Mouse (Mus musculus) left cerebral cortex, adult 9 months (tissue): ENCODE results near the gene Col9a1.

Experiments used
- DNase-seq, 2 experiments: peaks; one replicate each; pipeline ENCODE4 v3.0.0; 2022; ENCODE audit warnings: low spot score in 2 of 2

Gene Col9a1

DNA sequence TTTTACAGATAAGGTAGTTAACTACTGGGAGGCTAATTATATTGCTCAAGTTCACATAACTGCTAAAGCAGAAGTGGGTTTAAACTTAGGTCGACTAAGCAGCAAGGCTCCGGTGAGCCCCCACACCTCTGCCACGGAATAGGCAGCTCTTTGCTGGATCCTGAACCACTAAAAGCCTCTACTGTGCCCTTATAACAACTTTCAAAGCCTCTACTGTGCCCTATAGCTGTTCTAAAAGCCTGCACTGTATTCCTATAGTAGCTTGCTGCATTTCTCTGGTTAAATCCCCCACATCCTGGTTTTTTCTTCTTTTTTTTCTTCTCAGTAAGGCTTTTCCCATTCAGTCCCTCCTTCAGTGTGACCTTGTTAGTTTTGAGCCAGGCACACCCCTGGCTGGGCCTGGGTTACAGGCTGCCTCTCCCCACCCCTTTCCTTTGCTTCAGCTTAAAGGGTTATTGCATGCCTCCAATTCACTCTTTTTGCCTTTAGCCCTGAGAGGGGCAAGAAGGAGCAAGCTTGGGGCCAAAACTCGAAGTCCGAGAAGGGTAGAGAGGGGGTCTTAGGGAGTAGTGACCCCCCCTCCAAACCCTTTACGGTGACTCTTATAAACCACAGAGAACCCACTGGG lies at the start of gene Col9a1:
TSS of gene Col9a1 (plus strand) at position 387 of the 628 bp plus-strand sequence.
- DNase-seq = no peak

DNA sequence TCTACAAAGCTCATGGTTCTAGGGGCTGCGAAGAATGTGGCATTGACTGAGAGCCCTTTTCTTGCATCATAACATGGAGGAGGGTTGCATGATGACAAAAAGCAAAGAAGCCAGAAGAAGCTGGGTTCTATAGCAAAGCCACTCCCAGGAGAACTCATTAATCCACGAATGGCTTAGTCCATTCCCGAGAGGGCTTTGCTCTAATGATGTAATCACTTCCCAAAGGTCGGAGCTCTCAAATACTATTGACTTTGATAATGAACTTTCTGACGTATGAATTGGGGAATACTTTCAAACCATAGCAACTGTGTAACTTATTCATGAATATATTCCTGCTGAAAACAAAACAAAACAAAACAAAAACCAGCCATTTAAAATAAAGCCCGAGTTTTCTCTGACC lies 49.5 kb upstream of the Col9a1 start:
- DNase-seq = no peak

DNA sequence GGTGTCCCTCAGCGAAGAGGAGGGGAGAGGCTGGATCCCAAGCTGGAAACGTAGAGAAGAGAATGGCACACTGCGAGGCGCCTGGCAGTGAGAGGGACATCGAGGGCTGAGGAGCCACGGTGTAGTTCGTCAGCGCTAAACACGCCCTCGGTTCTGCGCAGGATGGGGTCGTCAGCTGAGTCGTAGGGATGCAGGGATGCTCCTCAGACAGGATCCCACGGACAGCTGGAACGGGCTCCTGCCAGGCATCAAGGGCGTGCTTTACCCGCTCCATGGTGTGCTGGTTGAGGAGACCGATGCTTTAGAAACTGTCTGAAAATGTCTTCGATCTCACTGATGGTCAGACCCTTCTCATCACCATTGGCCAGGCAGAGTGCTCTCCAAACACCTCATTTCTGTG lies 43.6 kb upstream of the Col9a1 start:
- no peak for DNase-seq

DNA sequence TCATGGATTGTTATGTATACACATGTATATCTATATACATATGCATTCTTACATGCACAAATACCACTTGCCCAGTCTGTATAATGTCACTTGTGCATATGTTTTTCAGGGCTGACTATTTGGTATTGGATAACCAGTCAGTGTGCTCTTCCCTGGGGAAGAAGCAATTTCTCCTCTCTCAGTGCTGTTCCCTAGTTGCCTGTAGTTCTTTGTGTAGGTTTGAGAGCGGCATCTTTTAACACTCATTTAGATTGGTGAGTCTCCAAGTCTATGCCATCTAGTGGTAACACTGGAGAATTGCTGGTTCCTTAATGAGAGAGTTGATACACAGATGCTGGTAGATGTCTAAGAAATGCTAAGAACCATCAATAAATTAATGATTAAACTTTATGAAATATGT lies 42.6 kb upstream of the Col9a1 start:
- DNase-seq = no peak

DNA sequence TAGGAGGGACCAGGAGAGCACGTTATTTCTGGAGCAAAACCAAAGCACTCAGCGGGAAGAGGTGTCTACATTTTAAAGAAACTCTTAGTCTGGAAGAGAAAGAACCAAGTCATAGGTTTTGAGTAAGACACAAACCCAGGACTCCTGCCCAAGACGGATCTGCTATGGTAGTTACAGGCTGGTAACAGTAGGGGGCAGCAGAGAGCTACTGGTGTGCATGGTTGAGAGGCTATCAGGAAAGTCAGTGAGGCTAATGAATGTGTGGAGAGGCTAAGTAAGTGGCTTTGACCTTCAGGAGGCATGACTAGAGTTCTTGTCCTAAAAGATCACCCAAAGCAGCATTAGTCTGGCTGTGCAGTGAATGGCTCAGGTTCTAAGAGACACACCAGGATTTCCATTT lies 40.3 kb upstream of the Col9a1 start:
- peak in 1 of 2 experiments; percentile 73 for DNase-seq

DNA sequence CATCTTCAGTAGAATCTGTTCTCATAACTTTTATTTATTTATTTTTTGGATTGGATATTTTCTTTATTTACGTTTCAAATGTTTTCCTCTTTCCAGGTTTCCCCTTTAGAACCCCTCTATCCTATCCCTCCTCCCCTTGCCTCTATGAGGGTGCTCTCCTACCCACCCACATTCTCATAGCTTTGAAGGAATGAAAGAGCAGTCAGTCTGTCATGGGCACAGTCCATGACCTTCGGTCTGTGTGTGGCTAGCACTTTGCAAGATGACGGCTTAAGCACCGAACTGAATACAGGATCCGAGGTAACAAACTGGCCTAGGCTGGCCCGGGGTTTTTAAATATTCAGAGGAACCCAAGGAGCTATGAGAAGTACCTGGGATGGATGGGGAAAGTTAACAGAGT lies 36.9 kb upstream of the Col9a1 start:
- no peak for DNase-seq

DNA sequence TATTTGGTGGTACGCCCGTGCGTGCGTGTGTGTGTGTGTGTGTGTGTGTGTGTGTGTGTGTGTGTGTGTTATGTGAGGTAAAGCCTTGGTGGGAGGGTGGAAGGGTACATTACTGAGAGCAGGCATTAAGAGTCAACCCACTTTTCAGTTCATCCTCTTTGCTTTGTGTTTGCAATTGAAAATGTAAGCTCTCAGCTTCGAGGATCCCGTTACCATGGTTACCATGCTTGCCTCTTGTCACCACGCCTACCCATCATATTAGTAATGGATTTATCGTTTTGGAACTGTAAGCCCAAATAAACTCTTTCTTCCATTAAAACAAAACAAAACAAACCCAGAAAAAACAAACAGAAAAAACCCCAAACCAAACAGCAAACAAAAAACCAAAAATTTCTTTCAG lies 33.9 kb upstream of the Col9a1 start:
- no peak for DNase-seq

DNA sequence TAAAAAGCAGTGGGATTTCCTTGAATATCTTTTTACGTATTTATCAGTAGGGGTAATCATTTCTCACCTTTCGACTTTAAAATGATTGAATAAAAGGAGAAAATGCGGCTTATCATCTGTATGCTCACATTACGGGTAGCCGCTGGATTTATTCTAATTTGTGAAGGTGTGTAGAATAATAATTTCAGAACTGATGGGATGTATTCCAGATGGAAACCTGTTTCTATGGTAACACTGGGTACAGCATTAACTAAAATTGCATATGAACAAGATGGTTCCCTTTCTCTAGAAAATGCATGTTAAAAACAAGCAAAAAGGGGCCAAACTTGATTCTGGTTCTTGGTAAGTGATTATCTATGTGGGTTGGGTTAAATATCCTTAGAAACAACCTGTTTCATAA lies 19.7 kb upstream of the Col9a1 start:
- no peak for DNase-seq

DNA sequence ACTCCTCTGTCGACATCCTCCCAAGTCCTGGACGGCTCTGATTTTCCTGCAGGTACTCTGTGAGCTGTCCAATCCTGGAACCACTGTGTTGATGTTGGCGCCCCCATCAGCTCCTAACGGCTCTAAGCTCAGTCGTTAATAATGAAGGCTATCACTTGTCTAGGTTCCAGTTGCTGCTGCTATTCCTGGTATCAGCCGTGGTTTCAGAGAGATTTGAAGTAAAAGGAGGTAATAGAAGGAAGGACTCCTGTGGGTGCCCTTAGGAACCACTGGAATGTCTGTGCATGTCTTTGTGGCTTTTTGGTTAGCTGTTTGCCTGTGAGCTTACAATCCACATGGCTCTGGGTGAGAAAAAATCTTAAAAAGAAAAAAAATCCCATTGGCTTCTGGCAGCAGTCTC lies 8.0 kb upstream of the Col9a1 start:
- DNase-seq = no peak

DNA sequence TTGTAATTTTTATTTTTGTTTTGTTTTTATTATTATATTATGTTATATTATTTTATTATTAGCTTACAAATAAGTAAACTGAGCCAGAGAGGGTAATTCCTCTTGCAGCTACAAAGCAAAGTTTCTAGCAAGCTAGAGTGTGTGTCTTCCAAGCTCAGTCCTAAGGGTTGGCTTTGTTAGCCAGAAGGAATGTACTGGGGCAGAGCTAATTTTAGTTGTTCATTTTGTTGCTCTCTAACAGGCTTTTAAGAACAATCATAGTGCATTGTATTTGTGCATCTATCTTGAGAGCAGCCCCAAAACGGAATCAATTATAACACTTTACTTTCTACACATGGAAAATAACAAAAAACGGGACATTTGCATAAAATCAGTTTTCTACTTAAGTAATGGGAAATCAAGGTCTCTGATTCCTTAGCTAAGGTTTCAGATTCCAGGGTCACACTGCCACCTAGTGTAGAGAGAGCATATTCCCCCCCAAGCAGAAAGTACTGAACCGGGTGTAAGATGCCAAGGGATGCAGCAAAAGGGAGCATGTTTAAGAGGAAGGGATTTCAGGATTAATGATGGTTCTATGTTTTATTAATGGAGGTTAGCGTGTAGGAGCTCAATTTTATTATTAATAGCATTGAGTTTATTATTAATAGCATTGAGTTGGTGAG lies 6.1 kb upstream of the Col9a1 start:
- DNase-seq = peak; percentile 18 to 71

DNA sequence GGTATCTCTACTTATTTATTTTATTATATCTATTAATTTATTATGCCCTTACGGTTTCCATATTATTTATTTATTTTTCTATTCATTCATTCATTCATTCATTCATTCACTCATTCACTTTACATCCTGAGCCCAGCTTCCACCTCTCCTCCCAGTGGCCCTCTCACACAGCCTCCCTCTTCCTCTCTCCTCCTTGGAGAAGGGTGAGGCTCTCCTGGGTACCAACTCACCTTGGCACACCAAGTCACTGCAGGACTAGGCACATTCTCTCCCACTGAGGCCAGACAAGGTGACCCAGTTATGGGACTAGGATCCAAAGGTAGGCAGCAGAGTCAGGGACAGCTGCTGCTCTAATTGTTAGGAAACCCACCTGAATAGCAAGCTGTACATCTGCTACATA lies 5.5 kb upstream of the Col9a1 start:
- DNase-seq = no peak

DNA sequence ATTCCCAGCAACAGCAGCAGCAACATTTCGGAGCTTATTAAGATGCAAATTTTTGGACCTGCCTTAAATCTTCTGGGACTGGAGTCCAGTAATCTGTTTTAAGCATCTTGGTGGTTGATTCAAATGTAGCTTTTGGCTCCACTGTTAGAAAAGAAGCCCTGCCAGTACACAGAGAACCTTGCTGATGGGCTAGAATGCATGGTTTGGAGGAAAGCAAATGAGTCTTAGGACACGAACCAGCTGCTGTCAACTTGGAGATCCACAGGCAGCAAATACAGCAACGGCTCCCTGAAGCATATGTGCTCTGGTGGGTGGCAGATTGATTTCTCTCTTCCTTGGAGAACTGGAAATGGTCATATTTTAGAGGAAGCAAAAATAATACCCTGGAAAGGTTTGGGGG lies 4.8 kb upstream of the Col9a1 start:
- DNase-seq = no peak

DNA sequence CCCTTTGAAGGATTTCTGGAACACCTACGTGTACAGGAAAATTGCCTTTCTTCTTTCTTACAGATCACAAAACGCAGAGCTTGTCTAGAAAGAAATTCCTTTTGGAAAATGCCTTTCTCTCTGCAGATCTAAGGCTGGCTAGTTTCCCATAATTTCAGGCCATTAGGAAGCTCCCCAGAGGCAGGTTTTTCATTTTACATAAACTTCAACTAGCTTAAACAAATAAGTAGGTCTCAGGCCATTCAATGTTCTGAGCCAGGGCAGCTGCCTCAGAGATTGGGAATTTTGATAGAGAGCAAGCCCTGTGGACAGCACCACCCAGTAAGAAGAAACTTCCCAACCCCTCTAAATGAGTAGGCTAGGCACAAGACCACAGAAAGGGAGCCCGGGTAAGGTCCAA lies 1.6 kb upstream of the Col9a1 start:
- no peak for DNase-seq

DNA sequence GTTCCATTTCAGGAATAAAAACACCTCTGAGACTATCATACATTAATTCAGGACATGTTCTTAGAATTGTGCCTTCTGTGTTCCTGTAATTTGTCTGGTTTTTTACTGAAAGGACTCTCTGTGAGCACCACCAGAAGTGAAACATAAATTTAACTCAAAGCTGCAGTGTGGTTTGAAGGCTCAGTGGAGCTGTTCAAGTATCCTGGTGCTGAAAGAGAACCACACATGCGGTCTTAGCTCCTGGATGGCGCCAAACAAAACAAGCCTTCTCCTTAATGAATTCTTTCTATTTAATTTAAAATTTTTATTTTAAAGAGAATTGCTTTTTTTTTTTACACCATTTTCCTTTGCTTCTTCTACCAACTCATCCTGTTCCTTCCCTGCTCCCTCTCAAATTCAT lies 2.4 kb downstream of the Col9a1 start:
- DNase-seq = no peak

DNA sequence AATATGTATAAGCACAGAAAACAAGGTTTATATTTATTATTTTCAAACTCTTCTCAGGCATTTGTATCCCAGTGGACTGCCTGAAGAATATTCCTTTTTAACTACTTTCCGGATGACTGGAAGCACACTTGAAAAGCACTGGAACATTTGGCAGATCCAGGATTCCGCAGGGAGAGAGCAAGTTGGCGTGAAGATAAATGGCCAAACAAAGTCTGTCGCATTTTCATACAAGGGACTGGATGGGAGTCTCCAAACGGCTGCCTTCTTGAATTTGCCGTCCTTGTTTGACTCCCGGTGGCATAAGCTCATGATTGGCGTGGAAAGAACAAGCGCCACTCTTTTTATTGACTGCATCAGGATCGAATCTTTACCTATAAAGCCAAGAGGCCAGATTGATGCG lies 7.6 kb downstream of the Col9a1 start:
- peak in 1 of 2 experiments; percentile 10 for DNase-seq

DNA sequence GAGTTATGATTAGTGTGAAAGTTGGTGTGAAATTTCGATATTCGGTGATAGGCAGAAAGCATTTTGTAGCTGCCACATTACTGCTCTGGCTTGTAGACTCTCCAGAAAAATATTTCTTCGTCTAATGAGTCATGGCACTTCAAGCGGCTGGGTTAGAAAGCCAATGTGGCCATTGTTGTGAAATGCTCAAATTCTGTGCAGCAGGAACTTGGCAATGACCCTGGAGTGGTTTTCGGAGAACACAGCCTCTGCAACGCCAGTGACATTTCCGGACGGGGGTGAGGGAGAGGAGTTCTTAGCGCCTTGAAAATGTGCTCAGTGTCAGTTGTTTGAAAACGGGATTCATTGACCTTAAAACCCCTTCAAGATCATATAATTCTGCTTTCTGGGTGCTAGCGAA lies 9.6 kb downstream of the Col9a1 start:
- DNase-seq = no peak

DNA sequence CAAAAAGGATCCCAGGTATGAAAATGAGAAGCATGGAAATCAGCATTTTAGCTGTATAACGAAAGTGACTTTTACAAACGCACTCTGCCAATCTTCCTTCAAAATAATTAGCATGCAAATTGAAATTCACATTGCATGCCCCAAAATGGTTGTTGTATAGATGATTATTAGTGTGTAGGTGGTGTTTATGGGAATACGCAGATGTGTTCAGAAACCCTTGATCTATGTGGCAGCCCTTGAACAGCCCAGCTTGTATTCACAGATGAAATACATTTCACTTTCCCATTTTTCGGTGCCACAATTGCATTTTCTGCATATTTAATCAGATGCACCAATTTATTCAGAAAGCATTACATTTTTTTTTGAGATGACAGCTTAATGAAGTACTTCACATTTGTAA lies 14.3 kb downstream of the Col9a1 start:
- DNase-seq = no peak

DNA sequence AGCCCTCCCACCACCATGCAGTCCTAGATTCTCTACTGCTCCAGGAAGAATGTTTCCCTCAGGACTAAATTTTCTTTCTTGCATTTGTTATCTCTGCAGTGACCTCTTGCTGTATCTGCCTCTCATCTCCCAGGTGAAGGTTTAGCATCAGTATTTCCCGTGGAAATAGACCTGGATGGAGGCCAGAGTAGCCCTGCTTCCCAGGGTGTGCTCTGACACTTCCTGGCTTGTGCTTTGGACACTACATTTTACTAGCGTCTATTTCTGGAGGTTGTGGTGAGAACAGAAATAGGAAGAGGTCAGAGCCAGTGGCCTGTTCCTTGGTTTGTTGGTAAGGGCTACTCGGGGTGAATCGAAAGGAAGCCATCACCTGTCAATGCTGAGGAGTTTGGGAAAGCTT lies 16.7 kb downstream of the Col9a1 start:
- no peak for DNase-seq

DNA sequence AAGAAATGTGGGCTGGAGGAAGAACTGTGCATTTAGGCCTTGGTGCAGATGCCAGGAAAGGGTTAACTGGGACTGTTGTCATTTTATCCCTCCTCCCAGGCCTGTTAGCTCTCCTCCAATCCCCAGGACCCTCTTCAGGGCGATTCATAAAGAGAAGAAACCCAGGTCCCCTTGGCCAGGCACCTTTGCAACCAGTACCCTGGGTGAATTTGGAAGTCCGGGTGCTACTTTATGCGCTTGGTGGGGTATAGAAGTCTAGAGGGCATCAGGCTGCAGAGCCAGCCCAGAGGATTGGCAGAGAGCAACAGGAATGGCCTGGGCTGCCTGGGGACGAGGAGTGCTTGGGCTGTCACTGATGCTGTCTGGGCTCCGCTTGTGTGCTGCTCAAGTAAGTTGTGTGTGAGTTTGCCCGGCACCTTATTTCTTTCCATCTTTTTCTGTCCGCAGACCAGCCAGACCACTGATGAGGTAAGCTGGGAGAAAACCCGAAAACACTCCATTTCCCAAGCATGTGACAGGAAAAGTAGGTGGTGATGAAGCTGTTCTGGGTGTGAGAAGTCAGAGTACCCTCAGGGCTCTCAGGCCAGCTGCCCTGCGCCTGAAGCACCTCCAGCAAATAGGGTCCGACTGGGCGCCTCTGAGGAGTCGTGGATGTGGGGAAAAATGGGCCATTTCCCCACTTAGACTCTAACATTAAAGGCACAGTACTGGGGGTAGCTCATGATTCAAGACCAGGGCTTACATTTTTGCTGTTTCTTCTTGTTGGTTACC lies 17.8 kb downstream of the Col9a1 start:
- DNase-seq = no peak

DNA sequence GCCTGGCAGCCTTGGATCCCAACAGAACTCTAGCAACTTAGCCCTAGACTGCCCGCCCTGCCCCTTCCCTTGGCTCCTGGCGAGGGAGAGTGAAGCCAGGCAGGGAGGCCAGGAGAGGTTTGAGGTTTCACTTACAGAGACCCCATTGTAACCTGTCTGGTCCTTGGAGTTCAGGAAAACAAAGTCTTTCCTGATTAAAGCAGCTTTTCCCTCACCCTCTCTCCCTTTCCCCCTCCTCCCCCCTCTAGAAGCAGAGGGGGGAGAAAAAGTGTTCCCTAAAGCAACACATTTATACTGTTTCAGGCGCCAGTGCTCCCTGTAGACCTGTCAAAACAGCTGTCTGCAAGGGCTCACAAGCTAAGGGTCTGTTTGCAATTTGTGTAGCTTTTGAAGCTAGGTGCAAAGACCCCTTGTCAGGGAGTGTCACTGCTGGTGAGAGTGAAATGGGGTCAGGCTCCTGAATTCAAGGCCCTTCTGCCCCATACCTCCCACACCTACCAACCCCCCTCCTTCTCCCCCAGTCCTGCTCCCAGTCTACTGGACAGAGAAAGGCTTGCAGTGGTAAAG lies 18.6 kb downstream of the Col9a1 start:
- DNase-seq = no peak

DNA sequence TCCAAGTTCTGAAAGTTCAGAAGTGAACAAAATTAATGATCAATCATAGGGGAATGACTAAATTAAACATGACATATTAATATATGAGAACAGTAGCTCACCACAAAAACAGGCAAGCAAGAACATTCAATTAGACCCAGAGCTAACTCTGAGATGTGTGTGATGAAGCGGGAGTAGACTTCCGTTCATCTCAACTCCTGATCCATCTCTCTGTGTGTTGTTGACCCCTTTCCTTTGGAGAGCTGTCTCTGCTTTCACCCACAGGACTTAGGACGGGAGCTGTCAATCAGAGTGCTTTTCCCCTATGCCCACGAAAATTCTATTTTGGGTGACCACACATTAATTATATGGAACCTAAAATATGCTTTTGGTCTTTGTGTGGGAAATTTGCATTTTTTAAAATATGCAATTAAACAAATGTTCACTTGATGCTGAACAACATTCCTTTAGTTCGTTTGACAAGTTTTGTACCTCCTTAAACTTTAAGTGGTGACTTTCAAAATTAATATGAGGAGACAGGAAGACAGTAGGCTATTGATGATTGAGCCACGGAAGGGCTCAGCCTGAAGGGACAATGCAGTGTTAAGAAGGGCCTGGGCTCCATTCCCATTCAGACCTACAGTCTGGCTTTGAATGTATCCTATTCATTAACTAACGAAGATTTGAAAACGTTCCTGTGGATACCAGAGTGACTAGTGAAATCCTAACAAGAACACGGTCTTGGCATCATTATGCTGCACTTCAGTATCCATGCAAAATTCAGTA lies 34.4 kb downstream of the Col9a1 start:
- DNase-seq = no peak

DNA sequence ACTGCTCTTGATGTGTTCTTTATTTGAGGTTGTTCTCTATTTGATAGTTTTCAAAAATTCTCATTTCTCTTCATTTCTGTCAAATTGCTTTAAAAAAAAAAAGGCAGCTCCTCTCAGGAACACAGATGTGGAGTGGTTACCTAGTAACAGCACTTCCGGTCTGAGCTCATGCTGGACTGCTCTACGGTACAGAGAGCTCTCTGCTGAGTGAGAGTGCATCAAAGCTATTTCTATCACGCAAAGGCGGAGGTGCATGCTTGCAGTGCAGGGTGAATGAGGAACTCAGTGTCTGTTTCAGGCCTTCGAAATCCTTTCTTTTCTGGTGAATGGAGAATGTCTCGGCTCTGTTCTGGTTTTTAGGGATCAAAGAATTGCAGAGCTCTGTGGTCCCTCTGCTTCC lies 41.6 kb downstream of the Col9a1 start:
- no peak for DNase-seq
